In the genomic region with DNA sequence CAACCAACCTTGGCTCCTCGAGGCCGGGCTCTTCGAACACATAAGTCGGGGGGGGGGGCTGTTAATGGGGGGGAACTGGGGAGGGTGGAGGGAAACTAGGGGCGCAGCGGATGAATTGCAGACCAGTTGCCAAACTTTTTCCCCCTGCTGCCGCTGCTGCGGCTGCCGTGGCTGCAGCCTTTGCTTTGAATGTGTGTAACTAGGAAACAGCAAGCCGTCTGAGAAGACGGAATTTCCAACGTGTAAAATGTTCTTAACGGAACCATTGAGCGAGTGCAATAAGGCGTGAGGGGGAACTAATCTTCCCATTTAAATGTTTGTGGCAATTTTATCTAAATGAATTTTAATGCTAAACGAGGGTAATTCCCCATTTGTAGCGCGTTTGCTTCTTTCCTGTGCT, we compare ENCODE assay signal across 8 mouse cellular contexts.
DNase-seq lines count a peak whose midpoint lies in the region; ATAC-seq and TF ChIP-seq lines count a peak whose summit lies in the region.

No protein-coding gene starts in this region.

- H3K27ac ChIP-seq in layer of hippocampus, adult 2 months, result no peak overlapping the region
- peak overlapping the region; percentile 97 for H3K27ac ChIP-seq in hindbrain, embryonic 11.5 days (ENCODE audit: low read depth, low read length)
- peak overlapping the region; percentile 48 for H3K27ac ChIP-seq in liver, embryonic 15.5 days (replicated peaks)
- H3K27ac ChIP-seq in stomach, embryonic 15.5 days, result peak overlapping the region; percentile 95

- no peak for DNase-seq in layer of hippocampus, adult 2 months (ENCODE audit: low spot score in 2 of 2)
- no peak for DNase-seq in layer of hippocampus, adult 9-10 months (ENCODE audit: low spot score)
- DNase-seq in MEL-GATA-1-ER (ENCODE audit: extremely low read depth, low read depth), result peak; percentile 62
- peak; percentile 85 for DNase-seq in embryo, embryonic 10.5 days (ENCODE audit: low spot score)
- DNase-seq in hindbrain, embryonic 11.5 days (ENCODE audit: low spot score), result peak; percentile 75
- no peak for DNase-seq in layer of hippocampus, adult 9-11 months

- peaks cover 18% of the 10 kb centered on the region for H3K4me1 ChIP-seq in hindbrain, embryonic 11.5 days (replicated peaks; ENCODE audit: control insufficient read depth, insufficient read depth, low read length)
- 0 out of 2 replicates have a peak, but pooled peaks cover 8% of the 10 kb centered on the region for H3K4me1 ChIP-seq in liver, embryonic 15.5 days (replicated peaks)
- 0 out of 2 replicates have a peak, but pooled peaks cover 11% of the 10 kb centered on the region for H3K4me1 ChIP-seq in stomach, embryonic 15.5 days

- no peaks in the 10 kb centered on the region; the same call in 1 of the 2 replicates for H3K27me3 ChIP-seq in hindbrain, embryonic 11.5 days (ENCODE audit: control insufficient read depth, insufficient read depth, low read length)
- H3K27me3 ChIP-seq in liver, embryonic 15.5 days, result peaks cover 55% of the 10 kb centered on the region
- no peaks in the 10 kb centered on the region for H3K27me3 ChIP-seq in stomach, embryonic 15.5 days (replicated peaks)

- peak; percentile 53 for ATAC-seq in hindbrain, embryonic 11.5 days (ENCODE audit: low FRiP score)
- no peak for ATAC-seq in liver, embryonic 15.5 days (ENCODE audit: insufficient read depth)
- peak; percentile 8; the same call in 1 of the 2 replicates for ATAC-seq in stomach, embryonic 15.5 days (ENCODE audit: insufficient read depth, low FRiP score, low read depth)

- TF ChIP-seq CTCF in layer of hippocampus, adult 2 months (conservative IDR thresholded peaks at IDR 0.05), result no peak

- peak overlapping the region; percentile 94 for H3K4me2 ChIP-seq in hindbrain, embryonic 11.5 days (replicated peaks; ENCODE audit: low read depth, low read length)
- H3K4me2 ChIP-seq in liver, embryonic 15.5 days, result peak overlapping the region; percentile 69
- H3K4me2 ChIP-seq in stomach, embryonic 15.5 days, result peak overlapping the region; percentile 86

- 0% methylated on average over 18 of the region's 18 CpGs for WGBS in hindbrain, embryonic 11.5 days
- under 1% methylated on average over 18 of the region's 18 CpGs for WGBS in liver, embryonic 15.5 days (ENCODE audit: insufficient replicate concordance)
- WGBS in stomach, embryonic 15.5 days, result under 1% methylated on average over 18 of the region's 18 CpGs

- H3K36me3 ChIP-seq in hindbrain, embryonic 11.5 days (ENCODE audit: control insufficient read depth, insufficient read depth, low read length), result no peaks in the 10 kb centered on the region
- H3K36me3 ChIP-seq in liver, embryonic 15.5 days (replicated peaks), result no peaks in the 10 kb centered on the region
- H3K36me3 ChIP-seq in stomach, embryonic 15.5 days, result no peaks in the 10 kb centered on the region

- peak overlapping the region; percentile 49; the same call in 1 of the 2 replicates for H3K4me3 ChIP-seq in layer of hippocampus, adult 2 months
- peak overlapping the region; percentile 38 for H3K4me3 ChIP-seq in hindbrain, embryonic 11.5 days (ENCODE audit: low read depth, low read length)
- peak overlapping the region; percentile 54 for H3K4me3 ChIP-seq in liver, embryonic 15.5 days (replicated peaks)
- H3K4me3 ChIP-seq in stomach, embryonic 15.5 days (replicated peaks), result peak overlapping the region; percentile 47

- H3K9me3 ChIP-seq in hindbrain, embryonic 11.5 days (ENCODE audit: control insufficient read depth, low read length), result no peaks in the 10 kb centered on the region
- H3K9me3 ChIP-seq in liver, embryonic 15.5 days (replicated peaks), result no peaks in the 10 kb centered on the region
- no peaks in the 10 kb centered on the region for H3K9me3 ChIP-seq in stomach, embryonic 15.5 days

- peak overlapping the region; percentile 64 for H3K9ac ChIP-seq in hindbrain, embryonic 11.5 days (ENCODE audit: low read depth, low read length)
- H3K9ac ChIP-seq in liver, embryonic 15.5 days, result no peak overlapping the region
- peak overlapping the region; percentile 44 for H3K9ac ChIP-seq in stomach, embryonic 15.5 days

Comparison
In these comparisons a context has a peak if more than half of its experiments do, and no peak if none do; other contexts are left out.
1. DNase-seq: peak in MEL-GATA-1-ER (single experiment), embryo, embryonic 10.5 days (single experiment) and hindbrain, embryonic 11.5 days (single experiment); none in layer of hippocampus, adult 2 months (0 of 2), layer of hippocampus, adult 9-10 months (single experiment) and layer of hippocampus, adult 9-11 months (single experiment).
2. Peak in every context shown above with its lines, with median percentiles within 50 percentile points of each other: H3K4me3 ChIP-seq and H3K4me2 ChIP-seq.